Mouse (Mus musculus): ENCODE data around the gene 1700011L22Rik. TPM values are rescaled to one million over a fixed set of nuclear protein-coding genes. Genes with fewer than 3 reads are reported as not detected.

1700011L22Rik gene
- total RNA-seq, 4 experiments from 2014 or later = not detected

DNA sequence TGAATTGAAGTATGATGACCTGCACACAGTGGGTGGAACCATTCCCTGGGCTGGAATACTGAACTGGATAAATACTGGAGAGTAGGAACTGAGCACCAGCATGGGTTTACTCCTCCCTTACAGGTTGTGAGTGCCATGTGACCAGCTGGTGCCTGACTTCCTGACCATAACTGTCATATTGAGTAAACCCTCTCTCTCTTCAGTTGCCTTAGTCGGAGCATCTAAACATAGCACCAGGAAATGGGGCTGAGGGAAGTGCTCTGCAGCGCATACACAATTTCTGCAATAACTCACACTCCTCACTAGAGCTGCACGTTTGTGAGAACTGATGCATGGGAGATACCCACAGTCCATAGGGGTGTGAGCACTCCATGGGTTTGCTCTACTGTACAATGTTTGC is 9.1 kb downstream of the 1700011L22Rik start:
- no peak for DNase-seq (ENCODE audit: low spot score)

- no peak for DNase-seq (ENCODE audit: low spot score)
These were observed 19.0 kb downstream of the 1700011L22Rik start for GRCm38 (mm10) chr8:79229266-79229888.

DNA sequence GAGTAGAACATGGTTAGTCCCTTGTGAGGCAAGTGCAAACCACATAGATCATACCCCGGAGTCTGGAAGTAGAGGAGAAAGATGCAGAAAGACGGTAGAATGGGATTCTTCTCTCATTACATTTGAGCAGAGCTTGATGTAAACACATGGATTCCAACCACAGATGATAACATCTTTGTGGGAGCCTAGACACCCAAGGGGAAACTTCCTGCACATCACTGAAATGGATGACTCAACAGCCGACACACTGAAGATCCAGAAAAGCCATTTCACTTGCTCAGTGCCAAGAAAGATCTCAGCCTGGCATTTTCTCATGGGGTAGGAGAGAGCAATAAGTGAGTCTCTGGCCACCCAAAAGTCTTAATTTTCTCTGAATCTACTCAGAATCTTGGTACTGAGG is 20.5 kb downstream of the 1700011L22Rik start:
- no peak for DNase-seq (ENCODE audit: low spot score)

GRCm38 (mm10) chr8:79227194-79227593 is 21.2 kb downstream of the 1700011L22Rik start:
- DNase-seq (ENCODE audit: low spot score) = no peak

- no peak for DNase-seq (ENCODE audit: low spot score)
These were observed 22.3 kb downstream of the 1700011L22Rik start for GRCm38 (mm10) chr8:79226046-79226445.

DNA sequence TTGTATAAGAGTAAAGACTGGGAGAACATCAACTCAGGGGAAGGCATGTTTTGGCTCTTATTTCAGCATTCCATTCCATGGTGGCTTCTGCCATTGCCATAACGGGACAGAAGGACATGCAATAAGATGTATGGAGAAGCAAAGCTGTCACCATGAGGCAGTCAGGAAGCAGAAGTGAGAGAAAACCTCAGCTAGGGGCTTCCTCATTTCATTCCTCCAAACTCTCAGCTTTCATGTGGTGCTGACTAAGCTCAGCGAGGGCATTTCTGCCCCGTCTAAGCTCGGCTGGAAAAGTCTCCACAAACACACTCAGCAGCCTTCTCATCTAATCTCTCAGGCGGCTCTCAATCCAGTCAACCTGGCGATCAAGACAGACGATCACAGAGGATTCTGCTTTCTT is 22.8 kb downstream of the 1700011L22Rik start:
- peak; percentile 38 for DNase-seq (ENCODE audit: low spot score)

- no peak for DNase-seq (ENCODE audit: low spot score)
These were observed 24.0 kb downstream of the 1700011L22Rik start for GRCm38 (mm10) chr8:79224363-79224762.

- DNase-seq (ENCODE audit: low spot score) = no peak
These were observed 25.6 kb downstream of the 1700011L22Rik start for GRCm38 (mm10) chr8:79222752-79223141.

DNA sequence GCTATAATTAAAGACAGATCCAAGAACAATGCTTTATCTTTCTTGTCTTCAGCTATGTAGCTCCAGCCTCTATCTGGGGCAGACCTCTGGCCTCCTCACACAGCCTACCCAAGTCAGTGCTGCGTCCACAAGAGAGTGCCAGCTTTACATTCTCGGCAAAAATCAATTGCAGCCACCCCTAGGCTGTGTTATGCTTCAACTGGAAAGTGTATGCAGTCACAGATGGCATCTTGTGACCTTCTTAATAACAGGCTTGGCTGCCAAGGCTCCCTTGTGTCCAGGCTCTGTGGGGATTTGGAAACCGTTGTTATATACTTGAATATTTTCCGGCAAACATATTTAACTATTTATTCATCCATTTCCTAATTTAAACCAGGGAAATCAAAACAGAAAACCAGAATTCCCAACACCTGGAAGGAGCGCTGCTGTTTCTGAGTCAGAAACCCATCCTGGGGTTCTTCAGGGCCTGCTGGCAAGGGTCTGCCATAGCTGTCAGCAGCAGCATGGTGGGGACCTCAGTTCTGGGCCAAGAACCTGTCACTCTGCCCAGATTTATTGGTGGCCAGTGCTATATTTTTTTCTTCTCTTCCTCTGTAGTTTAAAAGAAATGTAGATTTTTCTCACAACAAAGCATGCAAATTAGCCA is 26.1 kb downstream of the 1700011L22Rik start:
- DNase-seq (ENCODE audit: low spot score) = no peak

GRCm38 (mm10) chr8:79211630-79212029 is 36.7 kb downstream of the 1700011L22Rik start:
- DNase-seq (ENCODE audit: low spot score) = no peak

DNA sequence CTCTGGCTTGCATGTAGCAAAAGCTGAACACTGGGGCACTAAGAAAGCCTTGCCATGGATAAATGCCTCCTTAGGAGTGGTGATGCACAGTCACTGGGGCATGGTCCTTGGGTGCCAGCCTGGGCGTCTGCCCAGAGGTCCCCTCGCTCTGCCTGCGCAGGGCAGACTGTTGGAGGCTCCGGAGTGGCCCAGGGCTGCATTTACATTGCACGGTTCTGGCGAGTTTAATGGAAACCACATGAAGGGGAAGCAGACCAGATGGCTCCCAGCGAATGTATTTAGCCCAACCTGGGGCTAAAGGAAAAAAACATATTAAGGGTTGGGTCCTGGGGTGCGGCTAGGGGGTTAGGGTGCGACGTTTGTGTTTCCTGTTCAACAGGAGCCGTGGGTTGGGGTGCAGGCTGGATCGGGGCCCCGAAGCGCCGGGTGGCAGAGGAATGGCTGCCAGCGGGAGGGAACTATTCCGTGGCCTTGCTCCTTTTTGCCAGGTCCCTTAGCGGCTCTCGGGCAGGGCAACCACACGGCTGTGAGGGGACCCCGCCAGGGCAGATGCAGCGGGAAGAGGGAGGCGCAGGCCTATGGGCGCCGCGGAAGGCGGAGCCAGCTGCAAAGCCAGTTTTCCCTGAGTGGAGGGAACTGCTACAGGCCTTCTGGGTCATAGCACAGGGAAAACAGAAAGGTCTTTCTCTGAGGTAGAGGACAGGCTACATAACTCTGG is 38.6 kb downstream of the 1700011L22Rik start:
- peak; percentile 11 for DNase-seq (ENCODE audit: low spot score)

DNA sequence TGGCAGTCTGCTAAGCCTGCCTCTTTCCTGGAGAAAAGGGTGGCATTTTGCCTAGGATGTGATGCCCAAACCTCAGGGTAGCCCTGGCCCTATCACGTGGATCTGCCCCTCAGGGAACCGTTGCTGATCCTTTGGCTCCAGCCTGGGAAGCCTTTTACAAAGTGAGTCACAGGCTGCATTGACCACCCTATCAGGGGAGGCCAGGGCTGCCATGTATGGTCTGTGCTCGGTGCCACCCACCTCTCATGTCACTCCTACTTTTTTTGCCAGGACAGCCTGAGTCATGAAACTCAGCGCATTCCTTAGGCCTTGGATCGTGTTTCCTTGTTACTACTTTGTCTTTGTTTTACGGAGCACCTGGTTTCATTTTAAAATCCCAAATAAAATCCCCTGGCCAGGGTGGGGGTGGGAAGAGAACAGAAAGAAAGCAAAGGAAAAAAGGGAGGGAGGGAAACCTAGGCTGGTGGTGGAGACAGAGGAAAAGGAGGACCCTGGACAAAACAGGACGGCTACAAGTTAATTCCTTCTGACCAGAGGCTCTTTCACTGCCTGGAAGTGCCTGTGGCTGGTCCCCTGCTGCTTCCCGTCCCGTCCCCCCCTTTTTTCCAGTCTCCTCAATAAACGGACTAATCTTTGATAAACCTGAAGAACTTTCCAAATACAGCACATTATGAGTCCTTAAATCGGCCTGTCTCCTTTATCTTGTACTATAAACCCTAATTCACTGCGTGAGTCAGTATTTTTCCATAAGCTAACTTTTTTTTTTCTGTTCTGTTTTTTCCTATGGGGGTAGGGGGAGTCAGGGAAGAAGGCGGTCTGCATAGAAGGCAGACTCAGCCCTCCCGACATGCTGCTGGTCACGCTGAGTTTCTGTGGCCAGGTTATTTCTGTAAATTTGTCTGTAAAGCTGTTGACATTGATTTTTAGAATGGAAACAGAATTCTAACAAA is 39.4 kb downstream of the 1700011L22Rik start:
- DNase-seq (ENCODE audit: low spot score) = peak; percentile 24

DNA sequence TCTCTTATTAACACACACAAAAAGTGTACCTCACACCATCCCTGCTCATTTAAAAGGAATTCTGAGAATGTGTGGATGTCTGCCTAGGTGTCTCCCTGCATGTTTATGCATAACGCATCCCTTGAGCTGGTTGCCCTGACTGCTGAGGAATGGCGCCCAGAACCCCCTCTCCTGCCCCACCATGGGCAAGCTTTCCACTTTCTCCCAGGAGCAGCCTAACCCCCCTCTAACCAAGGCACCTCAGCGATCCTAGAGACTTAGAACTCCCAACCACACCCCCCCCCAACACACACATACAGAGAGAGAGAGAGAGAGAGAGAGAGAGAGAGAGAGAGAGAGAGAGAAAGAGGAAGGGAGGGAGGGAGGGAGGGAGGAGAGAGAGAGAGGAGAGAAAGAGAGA is 40.2 kb downstream of the 1700011L22Rik start:
- no peak for DNase-seq (ENCODE audit: low spot score)

DNA sequence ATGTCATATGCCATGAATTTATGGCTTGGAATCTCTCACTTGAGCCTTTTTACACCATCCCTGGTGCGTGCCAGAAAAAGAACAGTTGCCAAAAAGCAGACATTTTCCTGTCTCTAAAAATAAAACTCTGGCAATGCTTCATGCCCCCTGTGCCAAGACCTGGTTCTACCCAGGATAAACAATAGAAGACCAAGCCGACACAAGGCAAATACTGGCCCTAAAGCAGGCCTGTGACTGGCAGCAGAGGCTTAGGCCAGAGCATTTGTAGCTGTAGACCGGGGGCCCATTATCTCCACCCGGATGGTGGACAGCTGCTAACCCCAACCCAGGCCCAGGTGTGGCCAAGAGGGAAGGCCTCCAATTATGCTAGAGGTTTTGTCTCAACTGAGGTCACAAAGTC is 41.5 kb downstream of the 1700011L22Rik start:
- peak; percentile 67 for DNase-seq (ENCODE audit: low spot score)

- DNase-seq (ENCODE audit: low spot score) = no peak
These were observed 46.8 kb downstream of the 1700011L22Rik start for GRCm38 (mm10) chr8:79201446-79202147.

- DNase-seq (ENCODE audit: low spot score) = no peak
These were observed 49.7 kb downstream of the 1700011L22Rik start for GRCm38 (mm10) chr8:79198675-79199074.

GRCm38 (mm10) chr8:79196481-79196880 is 51.9 kb downstream of the 1700011L22Rik start:
- no peak for DNase-seq (ENCODE audit: low spot score)

DNA sequence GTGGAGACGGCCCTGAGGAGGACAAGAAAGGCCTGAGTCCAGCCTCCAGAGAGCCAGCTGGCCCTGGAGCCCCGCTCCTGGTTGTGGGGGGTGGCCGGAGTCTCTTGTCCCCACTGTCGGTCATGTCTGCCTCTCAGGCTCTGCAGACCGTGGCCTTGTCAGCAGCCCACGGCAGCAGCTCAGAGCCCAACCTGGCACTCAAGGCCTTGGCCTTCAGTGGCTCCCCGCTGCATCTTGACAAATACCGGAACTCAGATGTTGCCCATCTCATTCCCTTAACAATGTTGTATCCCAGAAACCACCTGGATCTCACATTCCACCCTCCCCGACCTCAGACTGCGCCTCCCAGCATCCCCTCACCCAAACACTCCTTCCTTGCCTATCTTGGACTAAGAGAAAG is 58.3 kb downstream of the 1700011L22Rik start:
- no peak for DNase-seq (ENCODE audit: low spot score)

DNA sequence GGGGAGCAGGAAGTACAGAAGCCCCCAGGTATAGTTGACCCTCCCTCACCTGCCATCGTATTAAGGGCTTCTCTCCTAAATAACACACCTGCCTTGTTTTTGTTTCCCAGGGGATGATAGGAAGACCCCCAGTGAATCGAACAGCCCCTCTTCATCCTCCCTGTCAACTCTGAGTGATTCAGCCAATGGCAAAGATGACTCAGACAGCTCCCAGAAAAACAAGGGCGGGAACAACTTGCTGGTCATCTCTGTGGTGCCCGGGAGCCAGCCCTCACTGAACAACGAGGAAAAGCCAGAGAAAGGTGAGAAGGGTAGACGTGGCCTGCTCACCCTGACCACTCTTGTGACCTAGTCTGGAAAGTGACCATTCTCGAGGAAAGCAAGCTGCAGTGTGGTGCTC is 62.9 kb downstream of the 1700011L22Rik start:
- no peak for DNase-seq (ENCODE audit: low spot score)

DNA sequence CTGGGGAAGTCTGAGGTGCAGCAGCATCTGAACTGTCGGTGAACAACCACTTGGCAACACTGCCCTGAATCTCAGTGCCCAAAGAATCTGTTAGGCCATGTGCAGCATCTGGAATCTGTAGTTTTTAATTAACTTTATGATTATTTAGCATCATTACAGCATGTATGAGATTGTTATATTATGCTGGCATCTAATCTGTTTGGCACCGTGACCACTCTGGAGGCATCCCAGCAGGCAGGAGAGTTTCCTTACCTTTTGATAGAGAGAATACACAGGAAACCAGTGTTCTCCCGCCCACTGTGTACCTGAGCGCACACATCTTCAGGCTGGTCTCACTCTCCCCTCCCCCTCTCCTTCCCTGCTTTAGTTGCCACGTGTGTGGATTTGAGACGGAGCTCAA is 68.7 kb downstream of the 1700011L22Rik start:
- DNase-seq (ENCODE audit: low spot score) = no peak

GRCm38 (mm10) chr8:79175991-79176390 is 72.4 kb downstream of the 1700011L22Rik start:
- no peak for DNase-seq (ENCODE audit: low spot score)
